Mouse (Mus musculus) neural tube, embryonic 13.5 days (tissue): ENCODE measurements around the gene Dppa5a. TPM values are rescaled to one million over a fixed set of nuclear protein-coding genes. Genes with fewer than 3 reads are reported as not detected.
"Not testable (repeated sequence)": the region's sequence is repeated elsewhere in the genome, so short reads cannot be mapped to it uniquely, and the experiment has no call there.

Source experiments
- ATAC-seq: fragments of 200-750 bp; cut with Nextera tagmentation; 2 replicates; pipeline ENCODE4 v1.8.0; 2017; ENCODE audit warnings: low read depth, mild to moderate bottlenecking, moderate TSS enrichment, moderate library complexity
- H3K27ac ChIP-seq: fragments of 300-500 bp; sonication (generic); replicated peaks from 2 replicates; pipeline ENCODE4 v1.5.1; 2015; ENCODE audit warnings: moderate library complexity, mild to moderate bottlenecking, inconsistent platforms
- H3K27me3 ChIP-seq: fragments of 300-500 bp; sonication (generic); 2 replicates; pipeline ENCODE4 v1.6.1; 2015; ENCODE audit warnings: mild to moderate bottlenecking, inconsistent platforms
- H3K36me3 ChIP-seq: fragments of 300-500 bp; sonication (generic); 2 replicates; pipeline ENCODE4 v1.6.1; 2015; ENCODE audit warnings: mild to moderate bottlenecking, inconsistent platforms
- H3K4me1 ChIP-seq: fragments of 300-500 bp; sonication (generic); replicated peaks from 2 replicates; pipeline ENCODE4 v1.6.1; 2015; ENCODE audit warnings: inconsistent platforms
- H3K4me2 ChIP-seq: fragments of 300-500 bp; sonication (generic); 2 replicates; pipeline ENCODE4 v1.6.1; 2015; ENCODE audit warnings: inconsistent platforms, mild to moderate bottlenecking, moderate library complexity
- H3K4me3 ChIP-seq: fragments of 300-500 bp; sonication (generic); 2 replicates; pipeline ENCODE4 v1.5.1; 2015; ENCODE audit warnings: mild to moderate bottlenecking, inconsistent platforms
- H3K9ac ChIP-seq: fragments of 300-500 bp; sonication (generic); 2 replicates; pipeline ENCODE4 v1.6.1; 2015; ENCODE audit warnings: moderate library complexity, mild to moderate bottlenecking, inconsistent platforms
- H3K9me3 ChIP-seq: fragments of 300-500 bp; sonication (generic); 2 replicates; pipeline ENCODE4 v1.6.1; 2016; ENCODE audit warnings: inconsistent platforms
- WGBS: fragments of 180-500 bp; shearing (Covaris S2); methylation state at CpG from one replicate; pipeline ENCODE4 v1.1.7; 2015; 5-methylcytosine and 5-hydroxymethylcytosine counted together
- polyA plus RNA-seq: library from polyadenylated mRNA; unstranded; fragments of >200 nt; fragmentation: Nextera tagmentation; extraction: Ambion mirVana; gene quantifications from 2 replicates; pipeline ENCODE4 v1.2.1, GENCODE M21; 2015

Gene Dppa5a
- polyA plus RNA-seq, 1 experiment from 2014 or later, result 1.9 TPM

GRCm38 (mm10) chr9:78343055-78343454 is 24.9 kb downstream of the Dppa5a start:
- not testable (repeated sequence) for H3K27me3 ChIP-seq, ATAC-seq, H3K27ac ChIP-seq, H3K9ac ChIP-seq, H3K4me3 ChIP-seq, H3K4me2 ChIP-seq, H3K36me3 ChIP-seq, H3K4me1 ChIP-seq, H3K9me3 ChIP-seq
- 86% methylated on average over 9 of the region's 9 CpGs for WGBS

- not testable (repeated sequence) for H3K27me3 ChIP-seq, H3K27ac ChIP-seq, ATAC-seq, H3K36me3 ChIP-seq, H3K9ac ChIP-seq, H3K4me2 ChIP-seq, H3K9me3 ChIP-seq, H3K4me1 ChIP-seq, H3K4me3 ChIP-seq
- WGBS, result 82% methylated on average over 4 of the region's 4 CpGs
These were observed 25.5 kb downstream of the Dppa5a start for GRCm38 (mm10) chr9:78342494-78342893.

GRCm38 (mm10) chr9:78340324-78340723 is 27.7 kb downstream of the Dppa5a start:
- not testable (repeated sequence) for H3K4me1 ChIP-seq, ATAC-seq, H3K4me2 ChIP-seq, H3K27ac ChIP-seq, H3K36me3 ChIP-seq, H3K9ac ChIP-seq, H3K27me3 ChIP-seq, H3K4me3 ChIP-seq, H3K9me3 ChIP-seq
- 12% methylated on average over 8 of the region's 8 CpGs for WGBS

GRCm38 (mm10) chr9:78337050-78337449 is 30.9 kb downstream of the Dppa5a start:
- ATAC-seq, H3K9me3 ChIP-seq, H3K27me3 ChIP-seq, H3K4me1 ChIP-seq, H3K27ac ChIP-seq, H3K4me3 ChIP-seq, H3K4me2 ChIP-seq, H3K9ac ChIP-seq, H3K36me3 ChIP-seq: not testable (repeated sequence)

- H3K36me3 ChIP-seq, ATAC-seq, H3K9ac ChIP-seq, H3K27ac ChIP-seq, H3K4me3 ChIP-seq, H3K4me1 ChIP-seq, H3K27me3 ChIP-seq, H3K4me2 ChIP-seq, H3K9me3 ChIP-seq: not testable (repeated sequence)
- WGBS, result no CpG with 5 or more reads among the region's 1 CpGs
These were observed 40.7 kb downstream of the Dppa5a start, which contains the start of gene Omt2b for GRCm38 (mm10) chr9:78327289-78327688. Omt2b (plus strand) TSS chr9:78327589.

GRCm38 (mm10) chr9:78319499-78319898 is 48.5 kb downstream of the Dppa5a start:
- Histone ChIP-seq H3K4me1 (no peaks in the 10 kb centered on the region), H3K4me2 (no peak overlapping the region), H3K36me3 (no peaks in the 10 kb centered on the region), H3K9ac (no peak overlapping the region), H3K4me3 (no peak overlapping the region), H3K9me3 (no peaks in the 10 kb centered on the region), H3K27ac (no peak overlapping the region), H3K27me3 (no peaks in the 10 kb centered on the region)
- WGBS, result 36% methylated on average over 1 of the region's 1 CpGs
- ATAC-seq, result no peak

Other genes with a start within 250 kb of the Dppa5a start
- 29.2 and 35.4 TPM in 2 replicates for gene Gsta4, start 185.4 kb downstream of the Dppa5a start, polyA plus RNA-seq
- gene Gsta1, start 137.5 kb downstream of the Dppa5a start, polyA plus RNA-seq, result not detected in 2 replicates
- gene Gm3776, start 111.0 kb downstream of the Dppa5a start, polyA plus RNA-seq, result not detected in 2 replicates
- not detected in 2 replicates for gene Gm10639, start 78.3 kb downstream of the Dppa5a start, polyA plus RNA-seq
- gene Omt2a, start 53.4 kb downstream of the Dppa5a start, polyA plus RNA-seq, result not detected in 2 replicates
- gene Omt2b, start 40.6 kb downstream of the Dppa5a start, polyA plus RNA-seq, result not detected in 2 replicates
- not detected in 2 replicates for gene Gsta2, start 12.4 kb downstream of the Dppa5a start, polyA plus RNA-seq
- 2.6 and 4.6 TPM in 2 replicates for gene Ooep, start 10.5 kb upstream of the Dppa5a start, polyA plus RNA-seq
- gene Ddx43, start 27.6 kb upstream of the Dppa5a start, polyA plus RNA-seq, result 0.18 and 0.25 TPM in 2 replicates
- gene Cgas, start 75.1 kb upstream of the Dppa5a start, polyA plus RNA-seq, result 0.64 and 0.85 TPM in 2 replicates
- gene Mto1, start 80.0 kb upstream of the Dppa5a start, polyA plus RNA-seq, result 26.6 and 28.4 TPM in 2 replicates
- 1.3 and 1.5 TPM in 2 replicates for gene Gm17324, start 80.6 kb upstream of the Dppa5a start, polyA plus RNA-seq
- gene Eef1a1, start 121.0 kb upstream of the Dppa5a start, polyA plus RNA-seq, result 3,346 and 3,414 TPM in 2 replicates
- gene Slc17a5, start 219.9 kb upstream of the Dppa5a start, polyA plus RNA-seq, result 15.6 and 19.8 TPM in 2 replicates
- 1.4 and 2.4 TPM in 2 replicates for gene Cd109, start 247.4 kb upstream of the Dppa5a start, polyA plus RNA-seq